ENCODE assay signal across 9 mouse cellular contexts in the genomic region with DNA sequence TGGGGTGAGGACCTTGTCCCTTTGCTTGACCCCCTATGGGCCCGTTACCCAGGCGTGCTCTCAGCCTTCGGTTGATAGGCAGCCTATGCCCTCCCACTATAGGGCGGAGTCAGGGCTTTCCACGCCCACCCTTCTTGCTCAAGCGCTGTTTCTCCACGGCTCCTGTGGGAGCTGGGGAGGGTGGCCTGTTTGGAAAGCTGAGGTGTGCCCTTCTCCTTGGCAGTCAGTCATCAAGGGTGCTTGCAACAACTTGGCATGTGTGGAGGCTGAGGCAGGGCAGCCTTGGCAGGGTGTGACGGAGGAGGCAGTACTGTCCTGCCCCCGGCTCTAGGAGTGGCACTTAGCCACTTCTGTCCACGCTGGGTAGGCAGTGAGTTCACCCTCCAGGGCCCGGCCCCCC. TPM values are rescaled to one million over a fixed set of nuclear protein-coding genes. Genes with fewer than 3 reads are reported as not detected.
A peak's percentile ranks its signal among the peaks of the same experiment; 100 is the strongest.
DNase-seq lines count a peak whose midpoint lies in the region; ATAC-seq and TF ChIP-seq lines count a peak whose summit lies in the region.
"Had no signal": no experiment of that assay in that cellular context is flagged by ENCODE, and none has a peak within 500 bp of the region (broad histone marks: within the 10 kb centered on the region; RNA-seq: fewer than 3 reads in every experiment).

No protein-coding gene starts in this region.

- peaks cover 47% of the 10 kb centered on the region for H3K27me3 ChIP-seq in heart, embryonic 15.5 days
- peaks cover 5% of the 10 kb centered on the region; the same call in 1 of the 2 replicates for H3K27me3 ChIP-seq in kidney, embryonic 15.5 days
- H3K27me3 ChIP-seq in lung, postnatal 0 days (replicated peaks; ENCODE audit: insufficient read depth, low read length): no peaks in the 10 kb centered on the region

- TF ChIP-seq EP300 in lung, postnatal 0 days (IDR thresholded peaks at IDR 0.05): no peak

- peak overlapping the region; percentile 74 for H3K4me2 ChIP-seq in heart, embryonic 15.5 days
- peak overlapping the region; percentile 74 for H3K4me2 ChIP-seq in kidney, embryonic 15.5 days
- H3K4me2 ChIP-seq in lung, postnatal 0 days (replicated peaks; ENCODE audit: low read depth, low read length): peak overlapping the region; percentile 62; the same call in 1 of the 2 replicates

- no peak overlapping the region for H3K27ac ChIP-seq in heart, embryonic 15.5 days
- H3K27ac ChIP-seq in kidney, embryonic 15.5 days: no peak overlapping the region
- peak overlapping the region; percentile 11; the same call in 1 of the 2 replicates for H3K27ac ChIP-seq in lung, postnatal 0 days (ENCODE audit: low read length)

- no peaks in the 10 kb centered on the region for H3K36me3 ChIP-seq in heart, embryonic 15.5 days
- no peaks in the 10 kb centered on the region for H3K36me3 ChIP-seq in kidney, embryonic 15.5 days
- H3K36me3 ChIP-seq in lung, postnatal 0 days (ENCODE audit: insufficient read depth, low read length): no peaks in the 10 kb centered on the region

- whole genome bisulfite sequencing in heart, embryonic 15.5 days: 10% methylated on average over 11 of the region's 11 CpGs
- 9% methylated on average over 11 of the region's 11 CpGs for WGBS in kidney, embryonic 15.5 days
- WGBS in lung, postnatal 0 days: 12% methylated on average over 11 of the region's 11 CpGs

- H3K4me3 ChIP-seq in heart, embryonic 15.5 days: peak overlapping the region; percentile 45; the same call in 1 of the 2 replicates
- peak overlapping the region; percentile 41 for H3K4me3 ChIP-seq in kidney, embryonic 15.5 days (replicated peaks)
- H3K4me3 ChIP-seq in lung, postnatal 0 days (ENCODE audit: low read depth, low read length): no peak overlapping the region

- DNase-seq in cerebellum, postnatal 4 days (ENCODE audit: low spot score in 2 of 2): no peak
- peak; percentile 55 to 69 for DNase-seq in adrenal gland, postnatal 4 days (ENCODE audit: low spot score in 2 of 2)
- DNase-seq in lung, postnatal 0 days (ENCODE audit: low spot score): peak; percentile 85
- peak; percentile 64 for DNase-seq in right cerebral cortex, postnatal 25 days

- no peak for TF ChIP-seq CTCF in lung, postnatal 0 days (IDR thresholded peaks at IDR 0.05)

- H3K9ac ChIP-seq in heart, embryonic 15.5 days: no peak overlapping the region
- H3K9ac ChIP-seq in kidney, embryonic 15.5 days: peak overlapping the region; percentile 0; the same call in 1 of the 2 replicates
- H3K9ac ChIP-seq in lung, postnatal 0 days (replicated peaks; ENCODE audit: low read depth): no peak overlapping the region

- H3K9me3 ChIP-seq in heart, embryonic 15.5 days (replicated peaks): no peaks in the 10 kb centered on the region
- no peaks in the 10 kb centered on the region for H3K9me3 ChIP-seq in kidney, embryonic 15.5 days (replicated peaks)
- H3K9me3 ChIP-seq in lung, postnatal 0 days (ENCODE audit: low read length): no peaks in the 10 kb centered on the region

- peak; percentile 39; the same call in 1 of the 2 replicates for ATAC-seq in cerebellum, adult (ENCODE audit: insufficient number of reproducible peaks, low FRiP score, low TSS enrichment)
- ATAC-seq in erythroid progenitor cell, adult 5-6 weeks (replicated peaks; ENCODE audit: low FRiP score, poor library complexity, severe bottlenecking): 0 out of 2 replicates have a peak, but pooled peaks have one; percentile 44
- ATAC-seq in heart, embryonic 15.5 days (replicated peaks; ENCODE audit: insufficient number of reproducible peaks, insufficient read depth, low FRiP score, low read depth): no peak
- ATAC-seq in kidney, embryonic 15.5 days (replicated peaks; ENCODE audit: low FRiP score): no peak
- peak; percentile 75 for ATAC-seq in lung, postnatal 0 days

- peaks cover 27% of the 10 kb centered on the region for H3K4me1 ChIP-seq in heart, embryonic 15.5 days (replicated peaks)
- peaks cover 84% of the 10 kb centered on the region for H3K4me1 ChIP-seq in kidney, embryonic 15.5 days
- H3K4me1 ChIP-seq in lung, postnatal 0 days (ENCODE audit: insufficient read depth, low read depth, low read length): peaks cover 10% of the 10 kb centered on the region; the same call in 1 of the 2 replicates

RNA-seq across cellular contexts. Expression of a gene that starts 23.0 kb away (rescaled TPM):
- total RNA-seq in adrenal gland, postnatal 4 days (2021): 10 to 100 TPM; 15.6 to 17.0 TPM
- not detected in 2 replicates for total RNA-seq in erythroid progenitor cell, adult 5-6 weeks (2015; ENCODE audit: low replicate concordance)
- total RNA-seq in erythroid progenitor cell, adult 5-6 weeks (2017; ENCODE audit: low replicate concordance): not detected in 2 replicates
- polyA plus RNA-seq in heart, embryonic 15.5 days (2015; fragmentation: Nextera tagmentation; extraction: Ambion mirVana): 3.3 and 5.9 TPM in 2 replicates
- 11.7 and 13.7 TPM in 2 replicates for polyA plus RNA-seq in kidney, embryonic 15.5 days (2015; fragmentation: Nextera tagmentation; extraction: Ambion mirVana)
- polyA plus RNA-seq in lung, postnatal 0 days (2015; fragmentation: Nextera tagmentation; extraction: Ambion mirVana): 4.8 and 5.9 TPM in 2 replicates
- total RNA-seq: neutrophil, adult 5-6 weeks had no signal

Comparison
In these comparisons a context has a peak if more than half of its experiments do, and no peak if none do; other contexts are left out.
1. ATAC-seq: peak in cerebellum, adult (single experiment), erythroid progenitor cell, adult 5-6 weeks (single experiment) and lung, postnatal 0 days (single experiment); none in heart, embryonic 15.5 days (single experiment) and kidney, embryonic 15.5 days (single experiment).
2. DNase-seq: peak in adrenal gland, postnatal 4 days (2 of 2), lung, postnatal 0 days (single experiment) and right cerebral cortex, postnatal 25 days (single experiment); none in cerebellum, postnatal 4 days (0 of 2).
3. Peak in every context shown above with its lines, with median percentiles within 50 percentile points of each other: H3K4me2 ChIP-seq.